22 mouse cellular contexts compared by ENCODE assay signal in genomic region chr2:35342605-35343004, GRCm38 (mm10). TPM values are rescaled to one million over a fixed set of nuclear protein-coding genes. Genes with fewer than 3 reads are reported as not detected.
DNase-seq lines count a peak whose midpoint lies in the region; ATAC-seq lines count a peak whose summit lies in the region.
"Had no signal": no experiment of that assay in that cellular context is flagged by ENCODE, and none has a peak within 500 bp of the region (broad histone marks: within the 10 kb centered on the region; RNA-seq: fewer than 3 reads in every experiment).

No protein-coding gene starts in this region.

- no peaks in the 10 kb centered on the region for H3K27me3 ChIP-seq in intestine, embryonic 15.5 days (replicated peaks)
- H3K27me3 ChIP-seq in intestine, embryonic 16.5 days (replicated peaks; ENCODE audit: control insufficient read depth, insufficient read depth, low read length), result no peaks in the 10 kb centered on the region
- H3K27me3 ChIP-seq in stomach, embryonic 16.5 days (ENCODE audit: control insufficient read depth, insufficient read depth, low read length), result no peaks in the 10 kb centered on the region
- H3K27me3 ChIP-seq in hindbrain, embryonic 16.5 days (replicated peaks; ENCODE audit: control insufficient read depth, insufficient read depth, low read length), result no peaks in the 10 kb centered on the region
- no peaks in the 10 kb centered on the region for H3K27me3 ChIP-seq in midbrain, embryonic 10.5 days (ENCODE audit: low read depth, poor library complexity, severe bottlenecking)
- H3K27me3 ChIP-seq: embryonic facial prominence, embryonic 12.5 days; forebrain, embryonic 12.5 days; hindbrain, embryonic 15.5 days; limb, embryonic 13.5 days had no signal

- H3K27ac ChIP-seq in intestine, embryonic 15.5 days, result no peak overlapping the region
- no peak overlapping the region for H3K27ac ChIP-seq in intestine, embryonic 16.5 days (ENCODE audit: low read length)
- no peak overlapping the region for H3K27ac ChIP-seq in stomach, embryonic 16.5 days (ENCODE audit: low read length)
- H3K27ac ChIP-seq in hindbrain, embryonic 16.5 days (ENCODE audit: low read depth, low read length), result no peak overlapping the region
- no peak overlapping the region for H3K27ac ChIP-seq in midbrain, embryonic 10.5 days (replicated peaks)
- H3K27ac ChIP-seq: embryonic facial prominence, embryonic 12.5 days; forebrain, embryonic 12.5 days; hindbrain, embryonic 15.5 days; layer of hippocampus, adult 2 months; left cerebral cortex, adult 2 months; limb, embryonic 13.5 days had no signal

- ATAC-seq in intestine, embryonic 15.5 days, result 0 out of 2 replicates have a peak, but pooled peaks have one; percentile 49
- no peak for ATAC-seq in intestine, embryonic 16.5 days
- ATAC-seq in granulocyte monocyte progenitor cell, adult 5-6 weeks (replicated peaks; ENCODE audit: poor library complexity, severe bottlenecking), result peak; percentile 87
- peak; percentile 33; the same call in 1 of the 2 replicates for ATAC-seq in stomach, embryonic 16.5 days (ENCODE audit: insufficient read depth, low FRiP score)
- ATAC-seq in hindbrain, embryonic 16.5 days, result no peak
- ATAC-seq: CD4-positive, CD25-positive, alpha-beta regulatory T cell, adult 4 months had no signal

- H3K4me3 ChIP-seq in intestine, embryonic 15.5 days (replicated peaks), result no peak overlapping the region
- H3K4me3 ChIP-seq in intestine, embryonic 16.5 days (ENCODE audit: low read length), result no peak overlapping the region
- H3K4me3 ChIP-seq in stomach, embryonic 16.5 days (replicated peaks; ENCODE audit: low read length), result no peak overlapping the region
- H3K4me3 ChIP-seq in hindbrain, embryonic 16.5 days (ENCODE audit: low read length), result no peak overlapping the region
- H3K4me3 ChIP-seq in midbrain, embryonic 10.5 days, result no peak overlapping the region
- H3K4me3 ChIP-seq: embryonic facial prominence, embryonic 12.5 days; forebrain, embryonic 12.5 days; hindbrain, embryonic 15.5 days; layer of hippocampus, adult 2 months; left cerebral cortex, adult 2 months; limb, embryonic 13.5 days had no signal

- H3K4me1 ChIP-seq in intestine, embryonic 15.5 days (replicated peaks), result peaks cover 6% of the 10 kb centered on the region; the same call in 1 of the 2 replicates
- peaks cover under 1% of the 10 kb centered on the region; the same call in 1 of the 2 replicates for H3K4me1 ChIP-seq in intestine, embryonic 16.5 days (ENCODE audit: control insufficient read depth, insufficient read depth, low read length)
- H3K4me1 ChIP-seq in stomach, embryonic 16.5 days (ENCODE audit: control insufficient read depth, insufficient read depth, low read length), result peaks cover 9% of the 10 kb centered on the region
- H3K4me1 ChIP-seq in hindbrain, embryonic 16.5 days (ENCODE audit: control insufficient read depth, insufficient read depth, low read depth, low read length), result no peaks in the 10 kb centered on the region
- no peaks in the 10 kb centered on the region for H3K4me1 ChIP-seq in midbrain, embryonic 10.5 days
- H3K4me1 ChIP-seq: forebrain, embryonic 12.5 days; hindbrain, embryonic 15.5 days had no signal

- H3K9me3 ChIP-seq in intestine, embryonic 15.5 days, result no peaks in the 10 kb centered on the region
- no peaks in the 10 kb centered on the region for H3K9me3 ChIP-seq in intestine, embryonic 16.5 days (ENCODE audit: control insufficient read depth, low read length)
- no peaks in the 10 kb centered on the region for H3K9me3 ChIP-seq in stomach, embryonic 16.5 days (replicated peaks; ENCODE audit: control insufficient read depth, low read length)
- no peaks in the 10 kb centered on the region for H3K9me3 ChIP-seq in hindbrain, embryonic 16.5 days (ENCODE audit: control insufficient read depth, low read length)
- H3K9me3 ChIP-seq in midbrain, embryonic 10.5 days (replicated peaks), result no peaks in the 10 kb centered on the region
- H3K9me3 ChIP-seq: embryonic facial prominence, embryonic 12.5 days; forebrain, embryonic 12.5 days; hindbrain, embryonic 15.5 days; limb, embryonic 13.5 days had no signal

- H3K9ac ChIP-seq in intestine, embryonic 15.5 days, result no peak overlapping the region
- no peak overlapping the region for H3K9ac ChIP-seq in intestine, embryonic 16.5 days (ENCODE audit: low read depth, low read length)
- no peak overlapping the region for H3K9ac ChIP-seq in stomach, embryonic 16.5 days (ENCODE audit: low read length)
- no peak overlapping the region for H3K9ac ChIP-seq in hindbrain, embryonic 16.5 days (ENCODE audit: low read depth, low read length)
- H3K9ac ChIP-seq: embryonic facial prominence, embryonic 12.5 days; forebrain, embryonic 12.5 days; hindbrain, embryonic 15.5 days; limb, embryonic 13.5 days; lung, embryonic 14.5 days had no signal

- peak; percentile 47 for DNase-seq in ES-CJ7 (ENCODE audit: low read depth, low spot score)
- no peak for DNase-seq in midbrain, embryonic 10.5 days (ENCODE audit: low spot score)
- DNase-seq: cerebellum, adult 11-12 months; heart, postnatal 14 days; kidney, adult 9 months; lung, embryonic 14.5 days; thymus, postnatal 36 days had no signal

- WGBS in intestine, embryonic 15.5 days, result 66% methylated on average over 3 of the region's 3 CpGs
- 65% methylated on average over 3 of the region's 3 CpGs for WGBS in intestine, embryonic 16.5 days
- 73% methylated on average over 3 of the region's 3 CpGs for WGBS in stomach, embryonic 16.5 days
- WGBS in hindbrain, embryonic 16.5 days, result 84% methylated on average over 3 of the region's 3 CpGs
- 83% methylated on average over 3 of the region's 3 CpGs for WGBS in midbrain, embryonic 10.5 days

- no peak overlapping the region for H3K4me2 ChIP-seq in intestine, embryonic 15.5 days (replicated peaks)
- H3K4me2 ChIP-seq in intestine, embryonic 16.5 days (ENCODE audit: low read depth, low read length), result no peak overlapping the region
- H3K4me2 ChIP-seq in stomach, embryonic 16.5 days (ENCODE audit: low read depth, low read length), result no peak overlapping the region
- no peak overlapping the region for H3K4me2 ChIP-seq in hindbrain, embryonic 16.5 days (ENCODE audit: low read length)
- H3K4me2 ChIP-seq: embryonic facial prominence, embryonic 12.5 days; forebrain, embryonic 12.5 days; hindbrain, embryonic 15.5 days; limb, embryonic 13.5 days; lung, embryonic 14.5 days had no signal

- no peaks in the 10 kb centered on the region for H3K36me3 ChIP-seq in intestine, embryonic 15.5 days
- no peaks in the 10 kb centered on the region for H3K36me3 ChIP-seq in intestine, embryonic 16.5 days (ENCODE audit: control insufficient read depth, insufficient read depth, low read length)
- H3K36me3 ChIP-seq in stomach, embryonic 16.5 days (ENCODE audit: control insufficient read depth, insufficient read depth, low read length), result no peaks in the 10 kb centered on the region
- no peaks in the 10 kb centered on the region for H3K36me3 ChIP-seq in hindbrain, embryonic 16.5 days (ENCODE audit: control insufficient read depth, insufficient read depth, low read length)
- no peaks in the 10 kb centered on the region for H3K36me3 ChIP-seq in midbrain, embryonic 10.5 days
- H3K36me3 ChIP-seq: embryonic facial prominence, embryonic 12.5 days; forebrain, embryonic 12.5 days; hindbrain, embryonic 15.5 days; limb, embryonic 13.5 days had no signal

RNA-seq across cellular contexts. Expression of gene Stom, which starts 5.8 kb away (rescaled TPM):
- 62.7 and 70.0 TPM in 2 replicates for polyA plus RNA-seq in intestine, embryonic 15.5 days (2015; fragmentation: Nextera tagmentation; extraction: Ambion mirVana)
- polyA plus RNA-seq in intestine, embryonic 16.5 days (2015; fragmentation: Nextera tagmentation; extraction: Ambion mirVana), result 64.7 and 66.0 TPM in 2 replicates
- 99.4 and 102 TPM in 2 replicates for total RNA-seq in granulocyte monocyte progenitor cell, adult 5-6 weeks (2014; fragmentation: Nextera tagmentation)
- total RNA-seq in granulocyte monocyte progenitor cell, adult 5-6 weeks (2017), result 147 and 151 TPM in 2 replicates
- 87.3 and 88.9 TPM in 2 replicates for polyA plus RNA-seq in stomach, embryonic 16.5 days (2015; fragmentation: Nextera tagmentation; extraction: Ambion mirVana)
- 28.7 and 29.8 TPM in 2 replicates for polyA plus RNA-seq in hindbrain, embryonic 16.5 days (2015; fragmentation: Nextera tagmentation; extraction: Ambion mirVana)
- polyA plus RNA-seq in midbrain, embryonic 10.5 days (2016; fragmentation: Nextera tagmentation; extraction: Ambion mirVana), result 12.8 and 13.0 TPM in 2 replicates

RNA-seq across cellular contexts. Expression of gene 4930568D16Rik, which starts 24.9 kb away (rescaled TPM):
- polyA plus RNA-seq in intestine, embryonic 15.5 days (2015; fragmentation: Nextera tagmentation; extraction: Ambion mirVana), result not detected in 2 replicates
- polyA plus RNA-seq in intestine, embryonic 16.5 days (2015; fragmentation: Nextera tagmentation; extraction: Ambion mirVana), result not detected in 2 replicates
- total RNA-seq in granulocyte monocyte progenitor cell, adult 5-6 weeks (2014; fragmentation: Nextera tagmentation), result not detected in 2 replicates
- not detected in 2 replicates for total RNA-seq in granulocyte monocyte progenitor cell, adult 5-6 weeks (2017)
- not detected in 2 replicates for polyA plus RNA-seq in stomach, embryonic 16.5 days (2015; fragmentation: Nextera tagmentation; extraction: Ambion mirVana)
- polyA plus RNA-seq in hindbrain, embryonic 16.5 days (2015; fragmentation: Nextera tagmentation; extraction: Ambion mirVana), result not detected in 2 replicates
- polyA plus RNA-seq in midbrain, embryonic 10.5 days (2016; fragmentation: Nextera tagmentation; extraction: Ambion mirVana), result not detected in 2 replicates
- total RNA-seq: heart, postnatal 14 days; layer of hippocampus, adult 2 months; left cerebral cortex, adult 2 months; neutrophil, adult 5-6 weeks had no signal
- polyA plus RNA-seq: brain, embryonic 14.5 days; CD4-positive, CD25-positive, alpha-beta regulatory T cell, adult 4 months; embryonic facial prominence, embryonic 12.5 days; forebrain, embryonic 12.5 days; hindbrain, embryonic 15.5 days; limb, embryonic 13.5 days; lung, embryonic 14.5 days; spleen, adult 2 months had no signal

RNA-seq across cellular contexts. Expression of gene 4930402F06Rik, which starts 54.4 kb away (rescaled TPM):
- not detected in 2 replicates for polyA plus RNA-seq in intestine, embryonic 15.5 days (2015; fragmentation: Nextera tagmentation; extraction: Ambion mirVana)
- polyA plus RNA-seq in intestine, embryonic 16.5 days (2015; fragmentation: Nextera tagmentation; extraction: Ambion mirVana), result not detected in 2 replicates
- not detected in 2 replicates for total RNA-seq in granulocyte monocyte progenitor cell, adult 5-6 weeks (2014; fragmentation: Nextera tagmentation)
- total RNA-seq in granulocyte monocyte progenitor cell, adult 5-6 weeks (2017), result not detected in 2 replicates
- not detected in 2 replicates for polyA plus RNA-seq in stomach, embryonic 16.5 days (2015; fragmentation: Nextera tagmentation; extraction: Ambion mirVana)
- not detected in 2 replicates for polyA plus RNA-seq in hindbrain, embryonic 16.5 days (2015; fragmentation: Nextera tagmentation; extraction: Ambion mirVana)
- not detected in 2 replicates for polyA plus RNA-seq in midbrain, embryonic 10.5 days (2016; fragmentation: Nextera tagmentation; extraction: Ambion mirVana)
- total RNA-seq: heart, postnatal 14 days; layer of hippocampus, adult 2 months; left cerebral cortex, adult 2 months; neutrophil, adult 5-6 weeks had no signal
- polyA plus RNA-seq: brain, embryonic 14.5 days; CD4-positive, CD25-positive, alpha-beta regulatory T cell, adult 4 months; embryonic facial prominence, embryonic 12.5 days; forebrain, embryonic 12.5 days; hindbrain, embryonic 15.5 days; limb, embryonic 13.5 days; lung, embryonic 14.5 days; spleen, adult 2 months had no signal

Comparison
In these comparisons a context has a peak if more than half of its experiments do, and no peak if none do; other contexts are left out.
1. ATAC-seq: peak in intestine, embryonic 15.5 days (single experiment), granulocyte monocyte progenitor cell, adult 5-6 weeks (single experiment) and stomach, embryonic 16.5 days (single experiment); none in intestine, embryonic 16.5 days (single experiment) and hindbrain, embryonic 16.5 days (single experiment).